Mouse (Mus musculus) embryo, embryonic 11.5 days (tissue): ENCODE results near the gene Mthfd1.

Experiments used
- DNase-seq: peaks from one replicate; pipeline ENCODE4 v3.0.0-alpha.2; 2012; ENCODE audit warnings: low read depth, low spot score

The Mthfd1 gene

GRCm38 (mm10) chr12:76263876-76264275 is 8.8 kb downstream of the Mthfd1 start:
- no peak for DNase-seq

- no peak for DNase-seq
These were observed 9.3 kb downstream of the Mthfd1 start for GRCm38 (mm10) chr12:76264325-76264965.

GRCm38 (mm10) chr12:76265001-76265400 is 9.9 kb downstream of the Mthfd1 start:
- DNase-seq, result no peak

- no peak for DNase-seq
These were observed 11.8 kb downstream of the Mthfd1 start for GRCm38 (mm10) chr12:76266875-76267274.

- DNase-seq, result no peak
These were observed 13.6 kb downstream of the Mthfd1 start for GRCm38 (mm10) chr12:76268686-76269085.

- DNase-seq, result no peak
These were observed 14.1 kb downstream of the Mthfd1 start for GRCm38 (mm10) chr12:76269196-76269595.

- no peak for DNase-seq
These were observed 16.4 kb downstream of the Mthfd1 start for GRCm38 (mm10) chr12:76271516-76271915.

GRCm38 (mm10) chr12:76272610-76273524 is 17.8 kb downstream of the Mthfd1 start:
- DNase-seq, result no peak

GRCm38 (mm10) chr12:76278209-76278608 is 23.1 kb downstream of the Mthfd1 start:
- no peak for DNase-seq

GRCm38 (mm10) chr12:76280556-76280955 is 25.5 kb downstream of the Mthfd1 start:
- no peak for DNase-seq

- DNase-seq, result no peak
These were observed 26.1 kb downstream of the Mthfd1 start for GRCm38 (mm10) chr12:76281111-76281660.

GRCm38 (mm10) chr12:76282132-76282531 is 27.0 kb downstream of the Mthfd1 start:
- DNase-seq, result no peak

GRCm38 (mm10) chr12:76282532-76283173 is 27.6 kb downstream of the Mthfd1 start:
- DNase-seq, result no peak

GRCm38 (mm10) chr12:76285418-76285817 is 30.3 kb downstream of the Mthfd1 start:
- DNase-seq, result no peak

GRCm38 (mm10) chr12:76287986-76288385 is 32.9 kb downstream of the Mthfd1 start:
- no peak for DNase-seq

- no peak for DNase-seq
These were observed 33.4 kb downstream of the Mthfd1 start for GRCm38 (mm10) chr12:76288494-76288893.

- DNase-seq, result no peak
These were observed 34.3 kb downstream of the Mthfd1 start for GRCm38 (mm10) chr12:76289428-76289827.

GRCm38 (mm10) chr12:76290271-76290670 is 35.2 kb downstream of the Mthfd1 start:
- no peak for DNase-seq

- DNase-seq, result peak; percentile 23
These were observed 38.1 kb downstream of the Mthfd1 start for GRCm38 (mm10) chr12:76293192-76293591.

GRCm38 (mm10) chr12:76297830-76298229 is 42.7 kb downstream of the Mthfd1 start:
- no peak for DNase-seq

GRCm38 (mm10) chr12:76299361-76299906 is 44.3 kb downstream of the Mthfd1 start:
- DNase-seq, result no peak

GRCm38 (mm10) chr12:76300367-76300766 is 45.3 kb downstream of the Mthfd1 start:
- no peak for DNase-seq
